Comparison of ENCODE assay signal across 7 mouse cellular contexts in the genomic region with DNA sequence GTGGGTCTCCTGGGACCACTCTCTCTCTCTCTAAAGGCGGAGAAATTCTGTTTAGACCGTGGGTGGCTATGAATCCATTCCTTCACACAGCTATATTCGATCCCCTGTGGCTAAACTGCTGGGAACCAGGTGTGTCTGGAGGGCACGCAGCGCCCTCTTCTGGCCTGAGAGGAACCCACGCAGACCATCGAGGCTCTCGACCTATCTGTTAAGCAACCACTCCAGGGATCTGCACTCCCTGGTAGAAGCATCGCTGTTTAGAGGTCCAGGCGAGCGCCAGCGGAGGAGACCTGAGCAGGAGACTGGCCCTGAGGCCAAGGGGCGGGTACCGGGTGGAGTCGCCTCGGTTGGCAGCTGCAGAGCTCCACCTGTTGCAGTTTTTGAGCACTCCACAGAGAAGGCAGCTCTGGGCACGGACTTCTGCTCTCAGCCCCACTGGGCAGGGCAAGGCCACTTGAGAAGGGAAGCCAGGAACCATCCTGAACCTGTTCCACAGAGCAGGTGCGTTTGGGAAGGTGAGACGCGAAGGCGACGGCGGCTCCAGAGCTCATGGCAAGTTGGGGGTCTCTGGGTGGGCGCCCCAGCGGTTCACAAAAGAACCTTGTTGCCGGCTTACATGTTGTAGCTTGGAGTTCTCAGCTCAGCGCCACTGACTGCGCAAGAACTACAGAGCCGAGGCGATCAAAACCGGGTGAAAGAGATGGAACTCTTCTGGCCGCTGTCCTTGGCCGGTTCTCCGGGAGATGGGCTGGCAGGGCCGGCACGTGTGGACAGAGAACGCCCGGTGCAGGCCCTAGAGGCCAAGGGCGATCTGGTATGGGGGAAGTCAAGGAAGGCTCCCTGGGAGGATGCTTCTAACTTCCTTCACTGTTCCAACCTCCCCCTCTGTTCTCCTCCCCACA. TPM values are rescaled to one million over a fixed set of nuclear protein-coding genes. Genes with fewer than 3 reads are reported as not detected.
DNase-seq lines count a peak whose midpoint lies in the region; ATAC-seq and TF ChIP-seq lines count a peak whose summit lies in the region.

Kcnk13 (plus strand) TSS at position 199 of the 902 bp plus-strand sequence.

- WGBS in intestine, embryonic 16.5 days, result 2% methylated on average over 39 of the region's 39 CpGs
- 1% methylated on average over 39 of the region's 39 CpGs for WGBS in midbrain, embryonic 10.5 days
- WGBS in small intestine, adult 2 months, result 2% methylated on average over 39 of the region's 39 CpGs

- no peak for TF ChIP-seq POLR2A in small intestine, adult 2 months (IDR thresholded peaks at IDR 0.05; ENCODE audit: low read depth, low read length)

- H3K9ac ChIP-seq in intestine, embryonic 16.5 days (ENCODE audit: low read depth, low read length), result peak within 1 kb of the TSS; percentile 56

- peak; percentile 84 for TF ChIP-seq CTCF in small intestine, adult 2 months (IDR thresholded peaks at IDR 0.05; ENCODE audit: extremely low read depth, insufficient read length, insufficient replicate concordance, low read depth, low read length)

- no peak within 1 kb of the TSS for H3K27ac ChIP-seq in intestine, embryonic 16.5 days (ENCODE audit: low read length)
- peak within 1 kb of the TSS; percentile 59; the same call in 1 of the 2 replicates for H3K27ac ChIP-seq in midbrain, embryonic 10.5 days (replicated peaks)
- no peak within 1 kb of the TSS for H3K27ac ChIP-seq in small intestine, adult 2 months (ENCODE audit: insufficient read depth, low read depth, low read length)

- peaks cover 50% of the 10 kb centered on the region for H3K27me3 ChIP-seq in intestine, embryonic 16.5 days (replicated peaks; ENCODE audit: control insufficient read depth, insufficient read depth, low read length)
- H3K27me3 ChIP-seq in midbrain, embryonic 10.5 days (ENCODE audit: low read depth, poor library complexity, severe bottlenecking), result peaks cover 89% of the 10 kb centered on the region
- peaks cover 34% of the 10 kb centered on the region for H3K27me3 ChIP-seq in small intestine, adult 2 months (ENCODE audit: control insufficient read depth, insufficient read depth, low read length)

- DNase-seq in adrenal gland, adult 2 months, result peak; percentile 83
- DNase-seq in embryo, embryonic 10.5 days (ENCODE audit: low spot score), result peak; percentile 88
- DNase-seq in gastrocnemius, postnatal 36 days, result peak; percentile 35 to 60
- peak; percentile 50 for DNase-seq in left cerebral cortex, postnatal 4 days
- DNase-seq in midbrain, embryonic 10.5 days (ENCODE audit: low spot score), result peak; percentile 78

- H3K4me2 ChIP-seq in intestine, embryonic 16.5 days (ENCODE audit: low read depth, low read length), result peak within 1 kb of the TSS; percentile 91

- peak; percentile 72 for ATAC-seq in intestine, embryonic 16.5 days

- H3K4me3 ChIP-seq in intestine, embryonic 16.5 days (ENCODE audit: low read length), result peak within 1 kb of the TSS; percentile 58
- H3K4me3 ChIP-seq in midbrain, embryonic 10.5 days, result peak within 1 kb of the TSS; percentile 68
- peak within 1 kb of the TSS; percentile 55 for H3K4me3 ChIP-seq in small intestine, adult 2 months (ENCODE audit: low read depth, low read length)

- H3K36me3 ChIP-seq in intestine, embryonic 16.5 days (ENCODE audit: control insufficient read depth, insufficient read depth, low read length), result no peaks in the 10 kb centered on the region
- no peaks in the 10 kb centered on the region for H3K36me3 ChIP-seq in midbrain, embryonic 10.5 days
- no peaks in the 10 kb centered on the region for H3K36me3 ChIP-seq in small intestine, adult 2 months (ENCODE audit: control insufficient read depth, insufficient read depth, low read length)

- H3K9me3 ChIP-seq in intestine, embryonic 16.5 days (ENCODE audit: control insufficient read depth, low read length), result no peaks in the 10 kb centered on the region
- H3K9me3 ChIP-seq in midbrain, embryonic 10.5 days (replicated peaks), result no peaks in the 10 kb centered on the region

- peaks cover 23% of the 10 kb centered on the region for H3K4me1 ChIP-seq in intestine, embryonic 16.5 days (ENCODE audit: control insufficient read depth, insufficient read depth, low read length)
- peaks cover 41% of the 10 kb centered on the region for H3K4me1 ChIP-seq in midbrain, embryonic 10.5 days
- peaks cover 9% of the 10 kb centered on the region for H3K4me1 ChIP-seq in small intestine, adult 2 months (ENCODE audit: control insufficient read depth, insufficient read depth, insufficient read length, low read length)

- intact Hi-C loops in gastrocnemius, postnatal 36 days (cut with DNase I), result loop anchor here (5.0 to 10.0 kb wide), 3 partner anchors 62 to 880 kb away; no protein-coding TSS in a partner anchor
- intact Hi-C loops in left cerebral cortex, postnatal 4 days (cut with DNase I), result loop anchor here (5.0 kb wide), 1 partner anchor 143 kb away; no protein-coding TSS in a partner anchor

RNA-seq across cellular contexts. Expression of gene Kcnk13, which starts in this region (rescaled TPM):
- under 1 TPM; 0.69 to 0.93 TPM for total RNA-seq in adrenal gland, adult 2 months (2021)
- polyA plus RNA-seq in adrenal gland, adult 2 months (2012; rRNA removed), result 0.42 and 0.47 TPM in 2 replicates
- total RNA-seq in gastrocnemius, postnatal 36 days (2021), result under 1 TPM; 0.10 to 0.47 TPM
- 0.64 TPM in 2 replicates for polyA plus RNA-seq in intestine, embryonic 16.5 days (2015; fragmentation: Nextera tagmentation; extraction: Ambion mirVana)
- 1 to 10 TPM; 1.5 to 2.0 TPM for total RNA-seq in left cerebral cortex, postnatal 4 days (2021)
- polyA plus RNA-seq in midbrain, embryonic 10.5 days (2016; fragmentation: Nextera tagmentation; extraction: Ambion mirVana), result 0.09 and 0.19 TPM in 2 replicates
- 0.20 and 0.38 TPM in 2 replicates for polyA plus RNA-seq in small intestine, adult 2 months (2012; rRNA removed)

Comparison
In these comparisons a context has a peak if more than half of its experiments do, and no peak if none do; other contexts are left out.
1. Peak in DNase-seq in adrenal gland, adult 2 months; RNA of the gene not detected or under 1 TPM.
2. Peak in DNase-seq in gastrocnemius, postnatal 36 days; RNA of the gene not detected or under 1 TPM.
3. Peak in ATAC-seq, H3K4me3 ChIP-seq, H3K9ac ChIP-seq and H3K4me2 ChIP-seq in intestine, embryonic 16.5 days; RNA of the gene not detected or under 1 TPM.
4. Peak in DNase-seq, H3K4me3 ChIP-seq and H3K27ac ChIP-seq in midbrain, embryonic 10.5 days; RNA of the gene not detected or under 1 TPM.